Mouse (Mus musculus): Measurements from ENCODE around the gene Fam228a. TPM values are rescaled to one million over a fixed set of nuclear protein-coding genes. Genes with fewer than 3 reads are reported as not detected.

Fam228a gene
- total RNA-seq (2023), result not detected

GRCm38 (mm10) chr12:4738031-4738576 lies at the start of gene Fam228a:
Gene Fam228a, minus strand, starts transcription at chr12:4738430.

GRCm38 (mm10) chr12:4768492-4769332 lies 30.5 kb upstream of the Fam228a start, which contains the start of the genes Pfn4 and Fam228b:
Gene Pfn4, plus strand, starts transcription at chr12:4769022.
Gene Fam228b, minus strand, starts transcription at chr12:4769267.

Other genes starting within 250 kb of the Fam228a start
- 100 to 1,000 TPM; 131 to 148 TPM for gene Itsn2, start 145.8 kb downstream of the Fam228a start, total RNA-seq (2023)
- not detected for gene Gm3625, start 145.5 kb downstream of the Fam228a start, total RNA-seq (2023)
- under 1 TPM; 0.31 to 0.57 TPM for gene Pfn4, start 30.6 kb upstream of the Fam228a start, total RNA-seq (2023)
- gene Fam228b, start 30.8 kb upstream of the Fam228a start, total RNA-seq (2023), result 1 to 10 TPM; 1.0 to 2.1 TPM
- 100 to 1,000 TPM in 1 of 2 experiments, 10 to 100 TPM in 1; 97.0 to 102 TPM for gene Sf3b6, start 79.1 kb upstream of the Fam228a start, total RNA-seq (2023)
- 10 to 100 TPM in 1 of 2 experiments, 1 to 10 TPM in 1; 9.2 to 10.7 TPM for gene Fkbp1b, start 103.2 kb upstream of the Fam228a start, total RNA-seq (2023)
- 1 to 10 TPM; 8.0 to 8.6 TPM for gene Wdcp, start 104.9 kb upstream of the Fam228a start, total RNA-seq (2023)
- 10 to 100 TPM; 13.1 to 22.8 TPM for gene Mfsd2b, start 135.9 kb upstream of the Fam228a start, total RNA-seq (2023)
- gene Ubxn2a, start 169.3 kb upstream of the Fam228a start, total RNA-seq (2023), result 10 to 100 TPM; 16.4 to 18.6 TPM
- gene Atad2b, start 178.9 kb upstream of the Fam228a start, total RNA-seq (2023), result 10 to 100 TPM; 70.9 to 82.2 TPM

Data from neutrophil, adult 83 days (primary cell).